Mouse (Mus musculus) heart, embryonic 16.5 days (tissue): ENCODE data around the gene Fam222b. TPM values are rescaled to one million over a fixed set of nuclear protein-coding genes. Genes with fewer than 3 reads are reported as not detected.
"Not testable (repeated sequence)": the region's sequence is repeated elsewhere in the genome, so short reads cannot be mapped to it uniquely, and the experiment has no call there.

Experiments used
- ATAC-seq: fragments of 200-750 bp; cut with Nextera tagmentation; replicated peaks from 2 replicates; pipeline ENCODE4 v1.8.0; 2017; ENCODE audit warnings: moderate number of reproducible peaks; ENCODE audit not compliant: insufficient read depth, low FRiP score; ENCODE audit errors: extremely low read depth
- H3K27ac ChIP-seq: fragments of 300-500 bp; sonication (generic); 2 replicates; pipeline ENCODE4 v1.5.1; 2014; ENCODE audit warnings: mild to moderate bottlenecking, low read length, control low read depth, moderate library complexity
- H3K27me3 ChIP-seq: fragments of 300-500 bp; sonication (generic); 2 replicates; pipeline ENCODE4 v1.6.1; 2014; ENCODE audit warnings: low read length, mixed read lengths; ENCODE audit not compliant: control insufficient read depth, insufficient read depth
- H3K36me3 ChIP-seq: fragments of 300-500 bp; sonication (generic); 2 replicates; pipeline ENCODE4 v1.6.1; 2014; ENCODE audit not compliant: control insufficient read depth, insufficient read depth
- H3K4me1 ChIP-seq: fragments of 300-500 bp; sonication (generic); 2 replicates; pipeline ENCODE4 v1.6.1; 2014; ENCODE audit warnings: low read length, mixed read lengths; ENCODE audit not compliant: control insufficient read depth, insufficient read depth
- H3K4me2 ChIP-seq: fragments of 300-500 bp; sonication (generic); 2 replicates; pipeline ENCODE4 v1.6.1; 2014; ENCODE audit warnings: low read depth, mild to moderate bottlenecking, control low read depth, low read length
- H3K4me3 ChIP-seq: fragments of 300-500 bp; sonication (generic); 2 replicates; pipeline ENCODE4 v1.5.1; 2014; ENCODE audit warnings: mild to moderate bottlenecking, control low read depth, low read length
- H3K9ac ChIP-seq: fragments of 300-500 bp; sonication (generic); 2 replicates; pipeline ENCODE4 v1.6.1; 2014; ENCODE audit warnings: low read length, control low read depth
- H3K9me3 ChIP-seq: fragments of 300-500 bp; sonication (generic); replicated peaks from 2 replicates; pipeline ENCODE4 v1.6.1; 2016; ENCODE audit warnings: low read length; ENCODE audit not compliant: control insufficient read depth
- WGBS: fragments of 180-500 bp; shearing (Covaris S2); extraction: QIAGEN DNeasy Blood & Tissue Kit; methylation state at CpG from one replicate; pipeline ENCODE4 v1.1.7; 2014; 5-methylcytosine and 5-hydroxymethylcytosine counted together
- polyA plus RNA-seq: library from polyadenylated mRNA; unstranded; fragments of >200 nt; fragmentation: Nextera tagmentation; extraction: Ambion mirVana; gene quantifications from 2 replicates; pipeline ENCODE4 v1.2.1, GENCODE M21; 2015

The Fam222b gene
- polyA plus RNA-seq, 1 experiment from 2014 or later, result 14.9 TPM

- Histone ChIP-seq H3K4me1 (peaks cover 20% of the 10 kb centered on the region), H3K27me3 (no peaks in the 10 kb centered on the region), H3K9ac (no peak overlapping the region), H3K4me3 (no peak overlapping the region), H3K36me3 (no peaks in the 10 kb centered on the region), H3K27ac (no peak overlapping the region), H3K4me2 (no peak overlapping the region), H3K9me3 (no peaks in the 10 kb centered on the region)
- 72% methylated on average over 4 of the region's 4 CpGs for WGBS
- no peak for ATAC-seq
Measured at GRCm38 (mm10) chr11:78122815-78123214, 28.4 kb downstream of the Fam222b start.

- ATAC-seq, result no peak
- H3K4me1 ChIP-seq, result peaks cover 18% of the 10 kb centered on the region
- H3K4me3 ChIP-seq, result no peak overlapping the region
- H3K4me2 ChIP-seq, result no peak overlapping the region
- H3K9ac ChIP-seq, result no peak overlapping the region
- no peaks in the 10 kb centered on the region for H3K9me3 ChIP-seq
- no peaks in the 10 kb centered on the region for H3K27me3 ChIP-seq
- H3K27ac ChIP-seq, result no peak overlapping the region
- no peaks in the 10 kb centered on the region for H3K36me3 ChIP-seq
Measured at GRCm38 (mm10) chr11:78123782-78124181, 29.3 kb downstream of the Fam222b start.

- Histone ChIP-seq H3K4me2 (no peak overlapping the region), H3K9ac (no peak overlapping the region), H3K9me3 (no peaks in the 10 kb centered on the region), H3K27ac (no peak overlapping the region), H3K4me1 (peaks cover 17% of the 10 kb centered on the region), H3K4me3 (no peak overlapping the region), H3K36me3 (no peaks in the 10 kb centered on the region), H3K27me3 (no peaks in the 10 kb centered on the region)
- WGBS, result 68% methylated on average over 6 of the region's 6 CpGs
- no peak for ATAC-seq
Measured at GRCm38 (mm10) chr11:78125691-78126090, 31.2 kb downstream of the Fam222b start.

GRCm38 (mm10) chr11:78126739-78127138, 32.3 kb downstream of the Fam222b start:
- H3K4me3 ChIP-seq, result no peak overlapping the region
- no peaks in the 10 kb centered on the region for H3K9me3 ChIP-seq
- H3K4me1 ChIP-seq, result peaks cover 10% of the 10 kb centered on the region; the same call in 1 of the 2 replicates
- H3K27me3 ChIP-seq, result no peaks in the 10 kb centered on the region
- 69% methylated on average over 4 of the region's 4 CpGs for WGBS
- no peak overlapping the region for H3K4me2 ChIP-seq
- no peaks in the 10 kb centered on the region for H3K36me3 ChIP-seq
- no peak overlapping the region for H3K9ac ChIP-seq
- no peak overlapping the region for H3K27ac ChIP-seq
- no peak for ATAC-seq

GRCm38 (mm10) chr11:78129458-78129857, 35.0 kb downstream of the Fam222b start:
- WGBS, result 47% methylated on average over 8 of the region's 8 CpGs
- Histone ChIP-seq H3K4me2 (no peak overlapping the region), H3K9me3 (no peaks in the 10 kb centered on the region), H3K9ac (no peak overlapping the region), H3K4me3 (no peak overlapping the region), H3K36me3 (no peaks in the 10 kb centered on the region), H3K27me3 (no peaks in the 10 kb centered on the region), H3K4me1 (peaks cover 21% of the 10 kb centered on the region), H3K27ac (0 out of 2 replicates have a peak overlapping the region, but pooled peaks have one; percentile 4)
- ATAC-seq, result no peak

GRCm38 (mm10) chr11:78133915-78134314, 39.5 kb downstream of the Fam222b start:
- ATAC-seq, result no peak
- no peak overlapping the region for H3K27ac ChIP-seq
- H3K4me1 ChIP-seq, result peaks cover 27% of the 10 kb centered on the region
- no peaks in the 10 kb centered on the region for H3K36me3 ChIP-seq
- no peaks in the 10 kb centered on the region for H3K9me3 ChIP-seq
- H3K4me3 ChIP-seq, result no peak overlapping the region
- no peak overlapping the region for H3K4me2 ChIP-seq
- WGBS, result 90% methylated on average over 6 of the region's 6 CpGs
- no peak overlapping the region for H3K9ac ChIP-seq
- no peaks in the 10 kb centered on the region for H3K27me3 ChIP-seq

GRCm38 (mm10) chr11:78134344-78134743, 39.9 kb downstream of the Fam222b start:
- Histone ChIP-seq H3K4me1 (peaks cover 23% of the 10 kb centered on the region), H3K9ac (no peak overlapping the region), H3K4me2 (no peak overlapping the region), H3K27ac (no peak overlapping the region), H3K4me3 (no peak overlapping the region), H3K36me3 (no peaks in the 10 kb centered on the region), H3K9me3 (no peaks in the 10 kb centered on the region), H3K27me3 (no peaks in the 10 kb centered on the region)
- no peak for ATAC-seq
- 81% methylated on average over 3 of the region's 3 CpGs for WGBS

- peaks cover 21% of the 10 kb centered on the region for H3K4me1 ChIP-seq
- WGBS, result 92% methylated on average over 7 of the region's 7 CpGs
- not testable (repeated sequence) for ATAC-seq
Measured at GRCm38 (mm10) chr11:78135314-78135713, 40.9 kb downstream of the Fam222b start.

GRCm38 (mm10) chr11:78136132-78136531, 41.7 kb downstream of the Fam222b start:
- WGBS, result 75% methylated on average over 1 of the region's 1 CpGs

More at GRCm38 (mm10) chr11:78135314-78135713, 40.9 kb downstream of the Fam222b start:
- H3K27ac ChIP-seq, H3K36me3 ChIP-seq, H3K27me3 ChIP-seq, H3K9ac ChIP-seq, H3K9me3 ChIP-seq, H3K4me3 ChIP-seq, H3K4me2 ChIP-seq: not testable (repeated sequence)

More at GRCm38 (mm10) chr11:78136132-78136531, 41.7 kb downstream of the Fam222b start:
- Histone ChIP-seq H3K4me1 (peaks cover 29% of the 10 kb centered on the region), H3K9me3 (no peaks in the 10 kb centered on the region), H3K27ac (no peak overlapping the region), H3K27me3 (no peaks in the 10 kb centered on the region), H3K4me2 (no peak overlapping the region), H3K9ac (no peak overlapping the region), H3K36me3 (no peaks in the 10 kb centered on the region), H3K4me3 (no peak overlapping the region)
- no peak for ATAC-seq
